20 mouse cellular contexts compared by ENCODE assay signal in the genomic region with DNA sequence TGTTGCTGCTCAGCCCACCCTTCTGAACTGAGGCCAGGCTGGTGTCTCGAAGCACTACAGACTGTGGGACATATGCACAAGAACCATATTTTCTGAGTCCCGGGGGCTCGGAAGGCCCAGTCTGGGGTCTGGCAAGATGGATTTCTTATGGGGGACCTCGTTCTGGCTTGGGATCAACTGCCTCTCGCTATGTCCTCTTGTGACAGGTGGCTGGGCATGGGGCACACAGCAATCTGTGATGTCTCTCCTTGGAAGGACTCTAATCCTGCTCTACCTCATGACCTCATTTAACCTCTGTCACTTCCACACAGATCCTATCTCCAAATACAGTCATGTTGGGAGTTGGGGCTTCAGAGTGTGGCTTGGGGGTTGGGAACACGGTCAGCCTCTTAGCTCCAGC. TPM values are rescaled to one million over a fixed set of nuclear protein-coding genes. Genes with fewer than 3 reads are reported as not detected.
A peak's percentile ranks its signal among the peaks of the same experiment; 100 is the strongest.
DNase-seq lines count a peak whose midpoint lies in the region; ATAC-seq and TF ChIP-seq lines count a peak whose summit lies in the region.
"Had no signal": no experiment of that assay in that cellular context is flagged by ENCODE, and none has a peak within 500 bp of the region (broad histone marks: within the 10 kb centered on the region; RNA-seq: fewer than 3 reads in every experiment).

No protein-coding gene starts in this region.

- H3K4me3 ChIP-seq in gastrocnemius, adult 2 months: no peak overlapping the region
- no peak overlapping the region for H3K4me3 ChIP-seq in heart, embryonic 12.5 days
- H3K4me3 ChIP-seq in heart, embryonic 16.5 days (ENCODE audit: low read length): no peak overlapping the region
- H3K4me3 ChIP-seq: embryonic facial prominence, embryonic 10.5 days; forebrain, embryonic 13.5 days; hindbrain, embryonic 13.5 days had no signal

- DNase-seq in cerebellum, adult 9-11 months: peak; percentile 70
- no peak for DNase-seq in cerebellum, postnatal 4 days (ENCODE audit: low spot score in 2 of 2)
- no peak for DNase-seq in gastrocnemius, adult 2 months
- no peak for DNase-seq in gastrocnemius, postnatal 36 days
- DNase-seq in heart, adult 8-10 months (ENCODE audit: low spot score): no peak
- no peak for DNase-seq in heart, adult 9 months (ENCODE audit: low spot score in 2 of 2)
- DNase-seq: adrenal gland, postnatal 10 days; cerebellum, adult 9-10 months; forebrain, postnatal 0 days; gastrocnemius, postnatal 25 days; kidney, adult 11 months; kidney, adult 9 months; kidney, postnatal 36 days had no signal

- no peaks in the 10 kb centered on the region for H3K9me3 ChIP-seq in heart, embryonic 12.5 days (replicated peaks)
- no peaks in the 10 kb centered on the region for H3K9me3 ChIP-seq in heart, embryonic 16.5 days (replicated peaks; ENCODE audit: control insufficient read depth, low read length)
- H3K9me3 ChIP-seq: embryonic facial prominence, embryonic 10.5 days; forebrain, embryonic 13.5 days; hindbrain, embryonic 13.5 days had no signal

- no peak for TF ChIP-seq CTCF in gastrocnemius, adult 2 months (IDR thresholded peaks at IDR 0.05)

- no peak overlapping the region for H3K9ac ChIP-seq in heart, embryonic 12.5 days
- 0 out of 2 replicates have a peak overlapping the region, but pooled peaks have one; percentile 4 for H3K9ac ChIP-seq in heart, embryonic 16.5 days (ENCODE audit: low read length)
- H3K9ac ChIP-seq: forebrain, embryonic 13.5 days; forebrain, postnatal 0 days; hindbrain, embryonic 13.5 days had no signal

- peaks cover 40% of the 10 kb centered on the region for H3K36me3 ChIP-seq in heart, embryonic 12.5 days
- peaks cover 3% of the 10 kb centered on the region; the same call in 1 of the 2 replicates for H3K36me3 ChIP-seq in heart, embryonic 16.5 days (ENCODE audit: control insufficient read depth, insufficient read depth)
- H3K36me3 ChIP-seq: embryonic facial prominence, embryonic 10.5 days; hindbrain, embryonic 13.5 days had no signal

- no peaks in the 10 kb centered on the region for H3K27me3 ChIP-seq in heart, embryonic 12.5 days (replicated peaks)
- no peaks in the 10 kb centered on the region for H3K27me3 ChIP-seq in heart, embryonic 16.5 days (ENCODE audit: control insufficient read depth, insufficient read depth, low read length)
- H3K27me3 ChIP-seq: forebrain, embryonic 13.5 days; hindbrain, embryonic 13.5 days had no signal

- peaks cover 57% of the 10 kb centered on the region for H3K4me1 ChIP-seq in heart, embryonic 12.5 days (replicated peaks)
- peaks cover 50% of the 10 kb centered on the region for H3K4me1 ChIP-seq in heart, embryonic 16.5 days (ENCODE audit: control insufficient read depth, insufficient read depth, low read length)
- H3K4me1 ChIP-seq: embryonic facial prominence, embryonic 10.5 days had no signal

- intact Hi-C loops in gastrocnemius, adult 2 months (cut with DNase I): no loop called here
- intact Hi-C loops in gastrocnemius, postnatal 36 days (cut with DNase I): no loop called here

- no peak overlapping the region for H3K4me2 ChIP-seq in heart, embryonic 12.5 days
- H3K4me2 ChIP-seq in heart, embryonic 16.5 days (ENCODE audit: low read depth, low read length): no peak overlapping the region
- H3K4me2 ChIP-seq: forebrain, embryonic 13.5 days; hindbrain, embryonic 13.5 days had no signal

- peak overlapping the region; percentile 49 for H3K27ac ChIP-seq in gastrocnemius, adult 2 months
- H3K27ac ChIP-seq in heart, embryonic 12.5 days (ENCODE audit: poor library complexity, severe bottlenecking): peak overlapping the region; percentile 56
- peak overlapping the region; percentile 83 for H3K27ac ChIP-seq in heart, embryonic 16.5 days (ENCODE audit: low read length)
- H3K27ac ChIP-seq: embryonic facial prominence, embryonic 10.5 days; forebrain, embryonic 13.5 days; hindbrain, embryonic 13.5 days; hindbrain, postnatal 0 days; kidney, postnatal 0 days had no signal

- WGBS in heart, embryonic 12.5 days: 58% methylated on average over 6 of the region's 6 CpGs
- WGBS in heart, embryonic 16.5 days: 59% methylated on average over 6 of the region's 6 CpGs

- ATAC-seq in heart, embryonic 12.5 days (ENCODE audit: insufficient number of reproducible peaks, low FRiP score): no peak
- no peak for ATAC-seq in heart, embryonic 16.5 days (replicated peaks; ENCODE audit: extremely low read depth, insufficient read depth, low FRiP score)
- ATAC-seq: forebrain, embryonic 13.5 days; forebrain, postnatal 0 days; hindbrain, postnatal 0 days had no signal

RNA-seq across cellular contexts. Expression of gene Tmod1, which starts 33.9 kb away (rescaled TPM):
- 100 to 1,000 TPM; 173 to 208 TPM for total RNA-seq in gastrocnemius, adult 2 months (2021)
- 100 to 1,000 TPM; 199 to 210 TPM for total RNA-seq in gastrocnemius, postnatal 36 days (2021)
- polyA plus RNA-seq in heart, embryonic 12.5 days (2016; fragmentation: Nextera tagmentation; extraction: Ambion mirVana): 195 and 203 TPM in 2 replicates
- total RNA-seq in heart, adult 8-10 months (2022): 100 to 1,000 TPM; 233 to 302 (median 283) TPM
- 202 and 217 TPM in 2 replicates for polyA plus RNA-seq in heart, embryonic 16.5 days (2015; fragmentation: Nextera tagmentation; extraction: Ambion mirVana)
